Mouse (Mus musculus): ENCODE data around the gene Zmynd12.

DNA sequence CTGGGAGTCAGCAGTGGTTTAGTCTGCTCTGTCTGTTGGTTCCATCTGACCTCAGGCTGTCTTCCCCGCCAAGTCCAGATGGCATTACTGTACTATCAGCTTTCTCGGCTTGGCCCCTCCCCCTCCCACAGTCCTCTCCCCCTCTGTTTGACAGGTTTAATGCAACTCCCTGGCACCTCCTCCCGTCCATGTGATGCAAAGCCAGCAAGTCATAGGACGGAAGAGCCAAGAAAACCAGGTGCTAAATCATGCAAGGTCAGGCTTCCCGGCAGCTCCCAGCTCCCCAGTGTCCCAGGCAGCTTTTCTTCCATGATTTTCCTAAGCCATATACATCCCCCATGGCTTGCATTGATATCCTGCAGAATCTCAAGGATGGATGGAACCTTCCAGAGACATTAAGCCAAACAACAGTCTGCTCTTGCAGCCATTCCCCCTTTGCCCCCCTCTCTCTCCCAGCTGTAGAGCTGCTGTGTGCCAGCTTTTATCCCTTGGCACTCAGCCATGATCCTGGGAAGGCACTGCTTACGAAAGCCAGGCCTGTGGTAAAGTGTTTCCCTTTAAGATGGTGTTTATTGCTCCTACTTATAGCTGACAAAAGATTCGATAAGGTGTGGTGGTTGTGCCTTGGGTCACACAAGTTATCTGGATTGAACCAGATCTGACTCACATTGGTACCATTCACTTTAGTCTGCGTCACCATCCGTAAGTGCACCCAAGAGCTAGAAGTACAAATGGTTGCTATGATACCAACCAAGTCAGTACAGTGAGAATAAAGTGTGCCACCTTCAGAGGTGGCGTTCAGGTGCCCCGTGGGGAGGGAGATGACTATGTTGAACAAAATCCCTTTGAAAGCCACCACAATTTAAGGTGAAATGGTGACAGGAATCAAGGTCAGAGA, 40.5 kb downstream of the Zmynd12 start:
- TF ChIP-seq POLR2A (IDR thresholded peaks at IDR 0.05; ENCODE audit: borderline replicate concordance, extremely low read depth, insufficient read depth, insufficient read length, poor library complexity, severe bottlenecking), result no peak
- TF ChIP-seq CTCF (IDR thresholded peaks at IDR 0.05; ENCODE audit: borderline replicate concordance, extremely low read depth, insufficient read depth, insufficient read length), result no peak

All from brain, embryonic 14.5 days (tissue).